Mouse (Mus musculus) limb, embryonic 11.5 days (tissue): ENCODE measurements around the gene Ren1. TPM values are rescaled to one million over a fixed set of nuclear protein-coding genes. Genes with fewer than 3 reads are reported as not detected.
A peak's percentile ranks its signal among the peaks of the same experiment; 100 is the strongest.

Experiments used
- ATAC-seq: fragments of 200-750 bp; cut with Nextera tagmentation; 2 replicates; pipeline ENCODE4 v1.8.0; 2017; ENCODE audit warnings: low read depth; ENCODE audit not compliant: insufficient number of reproducible peaks, low FRiP score, low TSS enrichment
- DNase-seq: peaks from one replicate; pipeline ENCODE4 v3.0.0-alpha.2; 2015; ENCODE audit warnings: low spot score
- H3K27ac ChIP-seq: fragments of 300-500 bp; sonication (generic); replicated peaks from 2 replicates; pipeline ENCODE4 v1.5.1; 2014; ENCODE audit warnings: low read depth, mild to moderate bottlenecking, low read length
- H3K27me3 ChIP-seq: fragments of 300-500 bp; sonication (generic); 2 replicates; pipeline ENCODE4 v1.6.1; 2014; ENCODE audit warnings: mild to moderate bottlenecking, low read length, mixed read lengths; ENCODE audit not compliant: control insufficient read depth, insufficient read depth
- H3K36me3 ChIP-seq: fragments of 300-500 bp; sonication (generic); 2 replicates; pipeline ENCODE4 v1.6.1; 2014; ENCODE audit warnings: mild to moderate bottlenecking, low read length, moderate library complexity, mixed read lengths; ENCODE audit not compliant: control insufficient read depth, insufficient read depth
- H3K4me1 ChIP-seq: fragments of 300-500 bp; sonication (generic); 2 replicates; pipeline ENCODE4 v1.6.1; 2014; ENCODE audit warnings: low read length, mixed read lengths; ENCODE audit not compliant: control insufficient read depth, insufficient read depth
- H3K4me2 ChIP-seq: fragments of 300-500 bp; sonication (generic); 2 replicates; pipeline ENCODE4 v1.6.1; 2014; ENCODE audit warnings: low read depth, mild to moderate bottlenecking, moderate library complexity; ENCODE audit not compliant: severe bottlenecking
- H3K4me3 ChIP-seq: fragments of 300-500 bp; sonication (generic); 2 replicates; pipeline ENCODE4 v1.5.1; 2014; ENCODE audit warnings: low read depth, low read length
- H3K9ac ChIP-seq: fragments of 300-500 bp; sonication (generic); 2 replicates; pipeline ENCODE4 v1.6.1; 2014; ENCODE audit warnings: mild to moderate bottlenecking, low read length
- H3K9me3 ChIP-seq: fragments of 300-500 bp; sonication (generic); 2 replicates; pipeline ENCODE4 v1.6.1; 2016; ENCODE audit warnings: low read length; ENCODE audit not compliant: control insufficient read depth
- WGBS: fragments of 180-500 bp; shearing (Covaris S2); extraction: QIAGEN DNeasy Blood & Tissue Kit; methylation state at CpG from one replicate; pipeline ENCODE4 v1.1.7; 2014; 5-methylcytosine and 5-hydroxymethylcytosine counted together
- polyA plus RNA-seq: library from polyadenylated mRNA; unstranded; fragments of >200 nt; fragmentation: Nextera tagmentation; extraction: Ambion mirVana; gene quantifications from 2 replicates; pipeline ENCODE4 v1.2.1, GENCODE M21; 2014

The Ren1 gene
- polyA plus RNA-seq, 1 experiment from 2014 or later = not detected

DNA sequence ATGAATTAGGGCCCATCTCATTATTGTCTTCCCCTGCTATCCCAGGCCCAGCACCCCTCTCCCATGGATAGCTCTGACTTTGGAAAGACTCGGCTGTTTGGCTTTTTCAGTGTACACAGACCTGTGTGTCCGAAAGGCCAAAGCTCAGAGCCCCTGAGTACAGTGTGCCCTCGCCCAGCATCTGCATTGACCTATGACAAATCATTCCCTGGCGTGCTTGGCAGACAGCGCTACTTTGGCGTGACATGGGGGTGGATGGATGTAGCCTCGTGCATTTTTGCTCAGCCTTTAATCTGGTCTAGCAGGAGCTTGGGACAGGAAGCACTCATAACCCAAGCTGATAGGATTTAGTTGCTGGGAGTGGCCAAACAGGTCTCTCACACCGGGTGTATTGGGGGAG is 21.8 kb downstream of the Ren1 start:
- 68% methylated on average over 8 of the region's 8 CpGs for WGBS
- Histone ChIP-seq H3K9me3 (no peaks in the 10 kb centered on the region), H3K4me1 (peaks cover 11% of the 10 kb centered on the region), H3K9ac (no peak overlapping the region), H3K27ac (no peak overlapping the region), H3K27me3 (no peaks in the 10 kb centered on the region), H3K36me3 (no peaks in the 10 kb centered on the region), H3K4me2 (no peak overlapping the region), H3K4me3 (no peak overlapping the region)
- no peak for ATAC-seq
- DNase-seq = no peak

DNA sequence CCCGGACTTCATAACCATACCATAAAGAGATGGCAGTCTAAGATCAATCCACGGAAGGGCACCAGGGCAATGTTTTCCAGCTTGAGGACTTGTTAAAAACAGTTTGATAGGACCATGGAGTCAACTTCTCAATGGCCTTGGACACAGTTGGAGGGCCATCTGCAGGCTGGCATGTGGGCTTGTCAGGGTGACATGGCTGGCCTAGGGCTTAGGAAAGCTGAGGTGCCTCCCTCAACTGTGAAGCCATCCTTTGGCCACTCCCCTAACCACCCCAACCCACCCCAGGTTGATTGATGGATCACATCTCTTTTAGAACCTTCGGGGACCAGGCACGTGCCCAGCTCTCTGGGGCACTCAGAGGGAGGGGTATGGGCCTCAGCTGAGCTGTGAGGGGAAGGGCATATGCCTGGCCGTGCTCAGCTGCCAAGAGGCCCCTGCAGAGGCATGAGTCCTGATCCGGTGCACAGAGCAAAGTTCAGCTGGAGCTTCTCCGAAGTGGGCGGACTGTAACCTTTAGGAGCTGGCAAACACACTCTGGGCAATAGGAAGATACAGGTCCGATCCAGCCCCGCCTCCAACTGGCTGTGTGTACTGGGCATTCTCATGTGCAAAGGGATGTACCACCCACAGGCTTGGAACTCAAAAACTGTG is 25.5 kb downstream of the Ren1 start:
- Histone ChIP-seq H3K4me1 (no peaks in the 10 kb centered on the region), H3K36me3 (no peaks in the 10 kb centered on the region), H3K4me3 (no peak overlapping the region), H3K4me2 (no peak overlapping the region), H3K27ac (no peak overlapping the region), H3K9ac (no peak overlapping the region), H3K27me3 (no peaks in the 10 kb centered on the region), H3K9me3 (no peaks in the 10 kb centered on the region)
- DNase-seq (no peak), ATAC-seq (no peak)
- 65% methylated on average over 10 of the region's 10 CpGs for WGBS

DNA sequence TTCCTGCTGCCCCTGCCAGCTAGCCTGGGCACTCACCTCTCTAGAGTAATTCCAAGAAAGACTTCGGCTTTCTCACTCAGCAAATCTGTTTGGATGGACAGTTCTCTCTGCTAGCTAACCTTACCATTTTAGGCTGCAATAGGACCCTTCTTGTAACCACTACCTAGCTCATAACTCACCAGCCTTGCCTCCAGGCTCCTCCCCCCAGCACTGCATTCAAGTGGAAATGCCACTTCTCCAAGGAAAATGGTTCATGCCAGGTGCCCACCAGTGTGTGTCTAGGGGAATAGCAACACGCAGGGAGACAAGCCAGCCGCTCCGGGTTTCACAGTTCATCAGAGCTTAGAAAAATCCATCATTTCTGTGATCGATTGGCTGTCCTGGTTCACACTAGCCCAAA is 27.2 kb downstream of the Ren1 start:
- H3K4me3 ChIP-seq = no peak overlapping the region
- DNase-seq = no peak
- ATAC-seq = no peak
- H3K4me2 ChIP-seq = no peak overlapping the region
- no peak overlapping the region for H3K27ac ChIP-seq
- no peaks in the 10 kb centered on the region for H3K4me1 ChIP-seq
- no peak overlapping the region for H3K9ac ChIP-seq
- H3K9me3 ChIP-seq = no peaks in the 10 kb centered on the region
- WGBS = 94% methylated on average over 5 of the region's 5 CpGs
- H3K27me3 ChIP-seq = no peaks in the 10 kb centered on the region
- H3K36me3 ChIP-seq = no peaks in the 10 kb centered on the region

DNA sequence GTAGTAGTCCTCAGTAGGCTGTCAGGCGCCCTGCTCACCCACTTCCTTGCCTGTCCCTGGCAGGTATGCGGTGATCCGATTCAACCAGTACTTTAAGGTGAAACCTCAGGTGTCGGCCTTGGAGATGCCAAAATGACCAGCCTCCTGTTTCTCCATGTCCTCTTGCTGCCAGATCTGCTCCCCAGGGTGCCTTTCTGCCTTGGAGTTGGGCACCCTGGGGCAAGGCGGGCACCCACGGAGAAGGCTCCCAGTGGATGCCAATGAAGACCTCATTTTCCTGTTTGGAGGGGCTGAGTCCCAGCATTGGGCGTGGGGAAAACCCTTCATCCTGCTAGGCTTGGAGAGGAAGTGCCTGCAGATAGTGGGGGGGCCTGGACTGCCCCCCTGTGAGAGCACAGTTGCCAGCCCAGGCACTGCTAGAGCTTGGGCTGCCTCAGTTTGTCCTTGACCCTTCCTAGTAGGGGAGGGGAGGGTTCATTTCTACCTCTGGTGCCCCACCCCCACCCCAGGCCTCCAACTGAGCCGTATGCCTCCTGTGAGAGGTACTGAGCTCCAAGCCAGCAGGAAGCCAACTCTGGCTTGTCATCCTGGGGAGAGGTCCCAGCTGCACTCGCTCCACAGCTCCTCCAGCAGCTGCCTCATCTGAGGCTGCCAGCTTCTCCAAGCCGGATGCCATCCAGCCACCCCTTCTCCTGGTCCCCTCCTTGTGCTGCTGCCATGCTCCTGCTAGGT is 29.1 kb downstream of the Ren1 start:
- no peak overlapping the region for H3K4me3 ChIP-seq
- 67% methylated on average over 10 of the region's 10 CpGs for WGBS
- no peak for DNase-seq
- no peaks in the 10 kb centered on the region for H3K4me1 ChIP-seq
- peaks cover 4% of the 10 kb centered on the region; the same call in 1 of the 2 replicates for H3K36me3 ChIP-seq
- H3K9ac ChIP-seq = no peak overlapping the region
- H3K27ac ChIP-seq = no peak overlapping the region
- H3K9me3 ChIP-seq = no peaks in the 10 kb centered on the region
- ATAC-seq = no peak
- no peaks in the 10 kb centered on the region for H3K27me3 ChIP-seq
- no peak overlapping the region for H3K4me2 ChIP-seq

DNA sequence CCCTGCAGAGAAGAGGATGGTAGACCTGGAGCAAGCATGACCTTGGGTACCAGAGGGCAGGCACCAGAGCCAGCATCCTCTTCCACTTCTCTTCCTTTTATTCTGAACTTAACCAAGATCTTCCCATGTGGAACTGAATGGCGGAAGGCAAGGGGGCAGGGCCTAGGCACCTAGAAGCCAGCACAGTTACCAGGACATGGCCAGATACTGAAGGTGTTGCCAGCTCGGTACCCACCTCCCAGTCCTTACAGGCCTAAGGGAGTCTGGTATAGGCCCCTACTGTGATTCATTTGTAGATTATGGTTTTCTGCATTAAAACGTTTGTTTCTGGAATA is 29.6 kb downstream of the Ren1 start:
- no peak for ATAC-seq
- 83% methylated on average over 3 of the region's 3 CpGs for WGBS
- Histone ChIP-seq H3K36me3 (peaks cover 4% of the 10 kb centered on the region; the same call in 1 of the 2 replicates), H3K9ac (no peak overlapping the region), H3K27me3 (no peaks in the 10 kb centered on the region), H3K4me3 (no peak overlapping the region), H3K27ac (no peak overlapping the region), H3K9me3 (no peaks in the 10 kb centered on the region), H3K4me2 (no peak overlapping the region), H3K4me1 (no peaks in the 10 kb centered on the region)
- DNase-seq = no peak

DNA sequence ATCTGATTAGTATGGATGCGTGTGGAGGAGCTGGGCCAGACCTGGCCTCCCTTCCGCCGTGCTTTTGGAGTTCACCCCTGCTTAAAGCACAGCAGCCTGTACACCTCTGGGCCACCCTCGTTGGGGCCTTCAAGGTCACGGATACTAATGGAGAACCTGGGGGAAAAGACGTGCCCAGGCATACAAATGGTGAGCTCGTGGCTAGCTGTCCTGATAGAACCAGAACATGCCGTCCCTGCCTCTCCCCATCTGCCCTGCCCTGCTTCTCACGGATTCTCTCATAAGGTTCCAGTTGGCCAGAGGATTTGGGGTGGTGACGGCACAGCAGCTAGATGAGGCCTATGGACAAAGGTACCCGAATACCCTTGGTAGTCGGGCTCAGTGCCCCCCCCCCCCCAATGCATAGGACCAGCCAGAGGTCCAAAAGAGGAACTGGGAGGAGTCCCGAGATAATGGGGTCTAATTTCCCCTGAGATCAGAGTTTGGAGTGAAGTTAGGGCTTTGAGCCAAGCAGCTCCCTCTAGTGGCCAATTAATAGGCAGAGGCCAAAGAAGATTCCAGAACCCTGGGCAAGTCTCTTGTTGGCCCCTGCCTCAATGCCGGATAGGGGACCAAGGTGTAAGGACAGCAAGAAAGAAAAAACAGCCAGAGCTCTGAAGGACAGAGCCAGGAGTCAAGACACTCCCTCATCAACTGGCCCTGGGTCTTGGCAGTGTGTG is 30.2 kb downstream of the Ren1 start:
- Histone ChIP-seq H3K27me3 (no peaks in the 10 kb centered on the region), H3K9ac (no peak overlapping the region), H3K36me3 (peaks cover 4% of the 10 kb centered on the region; the same call in 1 of the 2 replicates), H3K4me2 (no peak overlapping the region), H3K27ac (no peak overlapping the region), H3K4me1 (no peaks in the 10 kb centered on the region), H3K4me3 (no peak overlapping the region), H3K9me3 (no peaks in the 10 kb centered on the region)
- ATAC-seq (no peak), DNase-seq (peak; percentile 38)
- 74% methylated on average over 14 of the region's 14 CpGs for WGBS

DNA sequence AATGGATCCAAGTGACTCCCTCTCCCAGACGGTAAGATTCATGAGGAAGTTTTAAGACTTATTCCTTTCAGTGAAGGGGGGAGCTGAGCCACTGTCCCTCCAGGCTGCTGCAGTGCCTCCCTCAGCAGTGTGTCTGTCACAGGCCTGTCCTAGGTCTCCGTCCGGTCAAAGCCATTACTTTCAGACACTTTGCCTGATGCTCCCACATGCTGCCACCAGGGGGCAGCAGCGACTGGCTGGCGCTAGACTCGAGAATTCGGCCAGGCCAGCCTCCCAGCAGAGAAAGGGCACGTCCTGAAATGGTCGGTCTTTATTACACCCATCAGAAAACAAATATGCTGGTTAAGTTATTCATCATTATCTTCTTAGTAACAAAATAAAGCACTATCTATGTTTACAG is 31.7 kb downstream of the Ren1 start:
- no peak overlapping the region for H3K4me3 ChIP-seq
- WGBS = 8% methylated on average over 9 of the region's 9 CpGs
- H3K36me3 ChIP-seq = peaks cover 4% of the 10 kb centered on the region; the same call in 1 of the 2 replicates
- H3K4me1 ChIP-seq = no peaks in the 10 kb centered on the region
- no peak overlapping the region for H3K9ac ChIP-seq
- peak; percentile 91 for DNase-seq
- H3K27me3 ChIP-seq = no peaks in the 10 kb centered on the region
- no peaks in the 10 kb centered on the region for H3K9me3 ChIP-seq
- H3K27ac ChIP-seq = no peak overlapping the region
- no peak for ATAC-seq
- H3K4me2 ChIP-seq = no peak overlapping the region

DNA sequence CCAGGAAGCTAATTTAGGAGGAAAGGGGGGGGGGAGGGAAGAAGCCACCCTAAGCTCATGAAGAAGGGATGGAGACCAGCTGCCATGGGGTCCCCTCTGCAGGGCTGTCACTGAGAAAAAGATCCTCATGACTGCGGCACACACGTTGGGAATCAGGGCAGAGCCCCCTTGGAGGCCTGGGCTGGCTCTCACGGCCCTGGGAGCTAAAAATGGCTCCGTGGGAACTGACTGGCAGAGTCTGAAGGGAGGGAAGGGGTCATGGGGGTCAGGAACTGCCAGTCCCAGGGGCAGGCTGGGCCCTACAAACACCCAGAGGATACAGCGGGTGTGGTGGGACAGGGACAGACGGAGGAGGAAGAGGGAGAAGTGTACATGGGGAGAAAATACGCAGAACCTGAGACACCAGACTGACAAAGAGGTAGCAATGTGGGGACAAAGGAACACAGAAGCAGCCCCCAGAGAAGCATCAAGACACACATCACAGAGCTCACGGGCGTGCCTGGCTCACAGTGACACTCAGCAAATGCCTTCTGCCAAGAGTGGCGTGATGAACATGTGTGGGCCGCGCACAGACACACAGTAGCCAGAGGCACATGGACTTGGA is 32.3 kb downstream of the Ren1 start:
- peaks cover 4% of the 10 kb centered on the region; the same call in 1 of the 2 replicates for H3K36me3 ChIP-seq
- DNase-seq = no peak
- no peaks in the 10 kb centered on the region for H3K4me1 ChIP-seq
- H3K27me3 ChIP-seq = no peaks in the 10 kb centered on the region
- no peak for ATAC-seq
- WGBS = 56% methylated on average over 12 of the region's 12 CpGs
- H3K4me3 ChIP-seq = no peak overlapping the region
- no peak overlapping the region for H3K4me2 ChIP-seq
- no peak overlapping the region for H3K27ac ChIP-seq
- no peaks in the 10 kb centered on the region for H3K9me3 ChIP-seq
- peak overlapping the region; percentile 8; the same call in 1 of the 2 replicates for H3K9ac ChIP-seq
